Mouse (Mus musculus) forebrain, embryonic 11.5 days (tissue): ENCODE results near the gene Vmn1r21. TPM values are rescaled to one million over a fixed set of nuclear protein-coding genes. Genes with fewer than 3 reads are reported as not detected.

Experiments used
- ATAC-seq: fragments of 200-750 bp; cut with Nextera tagmentation; replicated peaks from 2 replicates; pipeline ENCODE4 v1.8.0; 2017; ENCODE audit warnings: moderate TSS enrichment; ENCODE audit not compliant: low FRiP score
- DNase-seq: peaks from one replicate; pipeline ENCODE4 v3.0.0-alpha.2; 2017; ENCODE audit warnings: low spot score
- H3K27ac ChIP-seq: fragments of 300-500 bp; sonication (generic); 2 replicates; pipeline ENCODE4 v1.5.1; 2014; ENCODE audit warnings: low read depth, low read length
- H3K27me3 ChIP-seq: fragments of 300-500 bp; sonication (generic); 2 replicates; pipeline ENCODE4 v1.6.1; 2014; ENCODE audit warnings: mild to moderate bottlenecking, low read length, mixed read lengths; ENCODE audit not compliant: control insufficient read depth, insufficient read depth
- H3K36me3 ChIP-seq: fragments of 300-500 bp; sonication (generic); 2 replicates; pipeline ENCODE4 v1.6.1; 2014; ENCODE audit warnings: mild to moderate bottlenecking, low read length, moderate library complexity, mixed read lengths; ENCODE audit not compliant: control insufficient read depth, insufficient read depth
- H3K4me1 ChIP-seq: fragments of 300-500 bp; sonication (generic); replicated peaks from 2 replicates; pipeline ENCODE4 v1.6.1; 2014; ENCODE audit warnings: low read length, mixed read lengths; ENCODE audit not compliant: control insufficient read depth, insufficient read depth
- H3K4me2 ChIP-seq: fragments of 300-500 bp; sonication (generic); 2 replicates; pipeline ENCODE4 v1.6.1; 2014; ENCODE audit warnings: low read depth, mild to moderate bottlenecking, low read length, moderate library complexity, mixed read lengths; ENCODE audit not compliant: severe bottlenecking
- H3K4me3 ChIP-seq: fragments of 300-500 bp; sonication (generic); 2 replicates; pipeline ENCODE4 v1.5.1; 2014; ENCODE audit warnings: low read depth, low read length
- H3K9ac ChIP-seq: fragments of 300-500 bp; sonication (generic); 2 replicates; pipeline ENCODE4 v1.6.1; 2014; ENCODE audit warnings: low read length
- H3K9me3 ChIP-seq: fragments of 300-500 bp; sonication (generic); 2 replicates; pipeline ENCODE4 v1.6.1; 2016; ENCODE audit warnings: low read length, mixed read lengths; ENCODE audit not compliant: control insufficient read depth
- WGBS: fragments of 180-500 bp; shearing (Covaris S2); extraction: QIAGEN DNeasy Blood & Tissue Kit; methylation state at CpG from one replicate; pipeline ENCODE4 v1.1.7; 2014; 5-methylcytosine and 5-hydroxymethylcytosine counted together
- polyA plus RNA-seq: library from polyadenylated mRNA; unstranded; fragments of >200 nt; fragmentation: Nextera tagmentation; extraction: Ambion mirVana; gene quantifications from 2 replicates; pipeline ENCODE4 v1.2.1, GENCODE M21; 2014

The Vmn1r21 gene
- polyA plus RNA-seq, 1 experiment from 2014 or later: not detected

DNA sequence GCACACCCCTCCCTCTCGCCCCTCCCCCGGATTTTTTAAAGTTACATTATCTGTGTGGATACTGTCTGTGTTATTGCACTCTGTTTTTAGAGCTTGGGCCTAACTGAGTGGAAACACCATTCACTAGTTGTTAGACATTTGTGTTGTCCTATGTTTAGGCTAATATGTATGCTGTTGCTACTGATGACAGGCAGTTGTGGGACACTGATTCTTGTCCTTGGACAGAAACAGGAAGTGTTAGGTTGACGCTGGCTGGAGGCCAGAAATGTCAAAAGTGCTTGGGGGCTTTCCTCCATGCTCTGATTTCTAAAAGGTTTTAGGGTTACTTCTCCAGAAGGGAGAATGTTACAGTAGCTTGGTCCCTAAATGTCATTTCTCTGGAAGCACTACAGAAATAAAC lies 54.3 kb downstream of the Vmn1r21 start:
- Histone ChIP-seq H3K9ac (no peak overlapping the region), H3K4me2 (no peak overlapping the region), H3K9me3 (no peaks in the 10 kb centered on the region), H3K4me3 (no peak overlapping the region), H3K27ac (no peak overlapping the region), H3K4me1 (no peaks in the 10 kb centered on the region), H3K36me3 (no peaks in the 10 kb centered on the region), H3K27me3 (no peaks in the 10 kb centered on the region)
- ATAC-seq (no peak), DNase-seq (no peak)
- WGBS: 64% methylated on average over 3 of the region's 3 CpGs

Other genes with a start within 250 kb of the Vmn1r21 start
- 15.8 and 16.1 TPM in 2 replicates for gene Pyurf, start 158.3 kb downstream of the Vmn1r21 start, polyA plus RNA-seq
- gene Lancl2, start 147.8 kb downstream of the Vmn1r21 start, polyA plus RNA-seq: 54.0 and 55.7 TPM in 2 replicates
- 49.2 and 55.3 TPM in 2 replicates for gene Vopp1, start 25.2 kb downstream of the Vmn1r21 start, polyA plus RNA-seq
- gene Vmn1r22, start 57.7 kb upstream of the Vmn1r21 start, polyA plus RNA-seq: not detected in 2 replicates
- not detected in 2 replicates for gene Vmn1r23, start 76.5 kb upstream of the Vmn1r21 start, polyA plus RNA-seq
- gene Vmn1r24, start 111.2 kb upstream of the Vmn1r21 start, polyA plus RNA-seq: not detected in 2 replicates
- not detected in 2 replicates for gene Vmn1r25, start 130.5 kb upstream of the Vmn1r21 start, polyA plus RNA-seq
- not detected in 2 replicates for gene Vmn1r26, start 164.8 kb upstream of the Vmn1r21 start, polyA plus RNA-seq